In genomic region chr4:88309676-88310075, GRCm38 (mm10) we compare ENCODE assay signal across 7 mouse cellular contexts.
DNase-seq lines count a peak whose midpoint lies in the region; ATAC-seq and TF ChIP-seq lines count a peak whose summit lies in the region.

No protein-coding gene starts in this region.

- in situ Hi-C loops in CH12.LX (cut with MboI; ENCODE audit: low pct_ligation_motif_present, low pct_unique_long_range_greater_than_20kb, low sequenced_read_pairs) = no loop called here

- no peaks in the 10 kb centered on the region for H3K36me3 ChIP-seq in kidney, embryonic 14.5 days (ENCODE audit: control insufficient read depth, insufficient read depth, low read length)
- peaks cover 0 to 11% of the 10 kb centered on the region in 2 experiments for H3K36me3 ChIP-seq in CH12.LX (replicated peaks in 1 of 2; ENCODE audit: control insufficient read depth in 1 of 2, insufficient read depth in 1 of 2, low read length in 1 of 2)
- H3K36me3 ChIP-seq in embryonic facial prominence, embryonic 14.5 days (ENCODE audit: control insufficient read depth, insufficient read depth, low read length) = no peaks in the 10 kb centered on the region
- no peaks in the 10 kb centered on the region for H3K36me3 ChIP-seq in lung, postnatal 0 days (ENCODE audit: insufficient read depth, low read length)

- no peaks in the 10 kb centered on the region for H3K79me2 ChIP-seq in CH12.LX (replicated peaks; ENCODE audit: control insufficient read depth, extremely low read depth, insufficient read depth, poor library complexity, severe bottlenecking)

- no peaks in the 10 kb centered on the region for H3K27me3 ChIP-seq in kidney, embryonic 14.5 days (ENCODE audit: control insufficient read depth, insufficient read depth, low read length)
- no peaks in the 10 kb centered on the region for H3K27me3 ChIP-seq in CH12.LX (replicated peaks)
- no peaks in the 10 kb centered on the region for H3K27me3 ChIP-seq in embryonic facial prominence, embryonic 14.5 days (replicated peaks; ENCODE audit: control insufficient read depth, insufficient read depth, low read length)
- H3K27me3 ChIP-seq in lung, postnatal 0 days (replicated peaks; ENCODE audit: insufficient read depth, low read length) = no peaks in the 10 kb centered on the region

- no peaks in the 10 kb centered on the region for H3K4me1 ChIP-seq in kidney, embryonic 14.5 days (ENCODE audit: control insufficient read depth, insufficient read depth, low read length)
- no peaks in the 10 kb centered on the region for H3K4me1 ChIP-seq in CH12.LX (ENCODE audit: control insufficient read depth in 1 of 2, insufficient read depth in 2 of 2)
- H3K4me1 ChIP-seq in embryonic facial prominence, embryonic 14.5 days (ENCODE audit: control insufficient read depth, insufficient read depth, low read length) = no peaks in the 10 kb centered on the region
- no peaks in the 10 kb centered on the region for H3K4me1 ChIP-seq in lung, postnatal 0 days (ENCODE audit: insufficient read depth, low read depth, low read length)

- TF ChIP-seq RAD21 in CH12.LX (IDR thresholded peaks at IDR 0.05; ENCODE audit: low read depth, low read length) = peak; percentile 33

- peak in 1 of 2 experiments; percentile 78; a peak in 3 of 4 replicates for TF ChIP-seq CTCF in CH12.LX (conservative IDR thresholded peaks at IDR 0.05 in 1 of 2, IDR thresholded peaks at IDR 0.05 in 1 of 2; ENCODE audit: low read depth in 2 of 2, low read length in 2 of 2)
- peak; percentile 70 for TF ChIP-seq CTCF in lung, postnatal 0 days (IDR thresholded peaks at IDR 0.05)

- 64% methylated on average over 2 of the region's 2 CpGs for WGBS in kidney, embryonic 14.5 days
- 50% methylated on average over 2 of the region's 2 CpGs for WGBS in embryonic facial prominence, embryonic 14.5 days
- 42% methylated on average over 2 of the region's 2 CpGs for WGBS in lung, postnatal 0 days

- no peaks in the 10 kb centered on the region for H3K9me3 ChIP-seq in kidney, embryonic 14.5 days (ENCODE audit: control insufficient read depth, low read length)
- H3K9me3 ChIP-seq in CH12.LX (replicated peaks; ENCODE audit: low read length) = no peaks in the 10 kb centered on the region
- no peaks in the 10 kb centered on the region for H3K9me3 ChIP-seq in embryonic facial prominence, embryonic 14.5 days (ENCODE audit: control insufficient read depth, low read length)
- H3K9me3 ChIP-seq in lung, postnatal 0 days (ENCODE audit: low read length) = no peaks in the 10 kb centered on the region

- dilution Hi-C loops in CH12.LX (cut with MboI; ENCODE audit: extremely low pct_ligation_motif_present, extremely low pct_unique_long_range_greater_than_20kb, low sequenced_read_pairs) = no loop called here

- no peak overlapping the region for H3K27ac ChIP-seq in kidney, embryonic 14.5 days (ENCODE audit: low read depth, low read length)
- no peak overlapping the region for H3K27ac ChIP-seq in CH12.LX (ENCODE audit: insufficient read depth, low read depth)
- H3K27ac ChIP-seq in embryonic facial prominence, embryonic 14.5 days (replicated peaks; ENCODE audit: low read depth, low read length) = no peak overlapping the region
- no peak overlapping the region for H3K27ac ChIP-seq in lung, postnatal 0 days (ENCODE audit: low read length)

- TF ChIP-seq POLR2A in CH12.LX (IDR thresholded peaks at IDR 0.05; ENCODE audit: low read depth, low read length) = no peak

- no peak overlapping the region for H3K4me3 ChIP-seq in kidney, embryonic 14.5 days (ENCODE audit: low read length)
- H3K4me3 ChIP-seq in CH12.LX (replicated peaks in 1 of 3; ENCODE audit: low read depth in 2 of 3, low read length in 2 of 3, poor library complexity in 1 of 3) = no peak overlapping the region
- no peak overlapping the region for H3K4me3 ChIP-seq in embryonic facial prominence, embryonic 14.5 days (ENCODE audit: low read depth, low read length)
- H3K4me3 ChIP-seq in lung, postnatal 0 days (ENCODE audit: low read depth, low read length) = no peak overlapping the region

- peak; percentile 16 for DNase-seq in kidney, adult 9 months
- DNase-seq in CH12.LX (ENCODE audit: extremely low read depth) (peak; percentile 52), R1 (ENCODE audit: low read depth, low spot score) (peak; percentile 45)
- DNase-seq in embryonic facial prominence, embryonic 14.5 days (ENCODE audit: low spot score) = peak; percentile 40
- DNase-seq in lung, postnatal 0 days (ENCODE audit: low spot score) = peak; percentile 39
- DNase-seq in frontal cortex, postnatal 36 days (ENCODE audit: low spot score in 2 of 2) = no peak

- no peak overlapping the region for H3K4me2 ChIP-seq in kidney, embryonic 14.5 days (replicated peaks; ENCODE audit: low read depth, low read length)
- no peak overlapping the region for H3K4me2 ChIP-seq in CH12.LX (ENCODE audit: insufficient read depth, low read depth, poor library complexity, severe bottlenecking)
- no peak overlapping the region for H3K4me2 ChIP-seq in embryonic facial prominence, embryonic 14.5 days (ENCODE audit: low read depth, low read length)
- H3K4me2 ChIP-seq in lung, postnatal 0 days (replicated peaks; ENCODE audit: low read depth, low read length) = no peak overlapping the region

- no peak overlapping the region for H3K9ac ChIP-seq in kidney, embryonic 14.5 days (ENCODE audit: low read depth, low read length)
- no peak overlapping the region for H3K9ac ChIP-seq in CH12.LX (ENCODE audit: insufficient read depth, low read depth)
- no peak overlapping the region for H3K9ac ChIP-seq in embryonic facial prominence, embryonic 14.5 days (ENCODE audit: low read depth, low read length)
- H3K9ac ChIP-seq in lung, postnatal 0 days (replicated peaks; ENCODE audit: low read depth) = no peak overlapping the region

- no peak for ATAC-seq in kidney, embryonic 14.5 days (ENCODE audit: low FRiP score, low TSS enrichment)
- ATAC-seq in embryonic facial prominence, embryonic 14.5 days (ENCODE audit: low read depth) = no peak
- ATAC-seq in lung, postnatal 0 days = no peak

- TF ChIP-seq EP300 in CH12.LX (IDR thresholded peaks at IDR 0.05; ENCODE audit: low read length) = no peak
- no peak for TF ChIP-seq EP300 in lung, postnatal 0 days (IDR thresholded peaks at IDR 0.05)

TF ChIP-seq in CH12.LX, 34 proteins besides CTCF, POLR2A, EP300 and RAD21:
- TF ChIP-seq GABPA (IDR thresholded peaks at IDR 0.05; ENCODE audit: insufficient replicate concordance, low read depth, low read length) (no peak), USF2 (conservative IDR thresholded peaks at IDR 0.05; ENCODE audit: low read depth, low read length) (no peak), POLR2AphosphoS2 (IDR thresholded peaks at IDR 0.05; ENCODE audit: low read depth, low read length) (no peak), NELFE (IDR thresholded peaks at IDR 0.05; ENCODE audit: low read depth, low read length) (no peak), SMC3 (IDR thresholded peaks at IDR 0.05; ENCODE audit: low read depth, low read length) (peak; percentile 75), JUN (IDR thresholded peaks at IDR 0.05; ENCODE audit: insufficient read depth, low read depth, low read length) (no peak)

Comparison
In these comparisons a context has a peak if more than half of its experiments do, and no peak if none do; other contexts are left out.
1. DNase-seq: peak in kidney, adult 9 months (single experiment), CH12.LX (single experiment), R1 (single experiment), embryonic facial prominence, embryonic 14.5 days (single experiment) and lung, postnatal 0 days (single experiment); none in frontal cortex, postnatal 36 days (0 of 2).